ENCODE assay signal across 17 mouse cellular contexts in genomic region chr10:8960964-8961675, GRCm38 (mm10).
DNase-seq lines count a peak whose midpoint lies in the region; ATAC-seq and TF ChIP-seq lines count a peak whose summit lies in the region.
"Had no signal": no experiment of that assay in that cellular context is flagged by ENCODE, and none has a peak within 500 bp of the region (broad histone marks: within the 10 kb centered on the region; RNA-seq: fewer than 3 reads in every experiment).

No protein-coding gene starts in this region.

- no peaks in the 10 kb centered on the region for H3K36me3 ChIP-seq in forebrain, postnatal 0 days (ENCODE audit: insufficient read depth)
- H3K36me3 ChIP-seq in forebrain, embryonic 13.5 days (ENCODE audit: poor library complexity, severe bottlenecking), result no peaks in the 10 kb centered on the region
- no peaks in the 10 kb centered on the region for H3K36me3 ChIP-seq in midbrain, embryonic 12.5 days
- H3K36me3 ChIP-seq in midbrain, embryonic 11.5 days (ENCODE audit: control insufficient read depth, insufficient read depth, low read length), result no peaks in the 10 kb centered on the region
- no peaks in the 10 kb centered on the region for H3K36me3 ChIP-seq in hindbrain, postnatal 0 days (ENCODE audit: insufficient read depth, low read length)
- no peaks in the 10 kb centered on the region for H3K36me3 ChIP-seq in heart, embryonic 12.5 days
- H3K36me3 ChIP-seq: G1E; heart, embryonic 10.5 days; kidney, embryonic 15.5 days; limb, embryonic 12.5 days had no signal

- DNase-seq in forebrain, postnatal 0 days, result peak; percentile 41
- DNase-seq in midbrain, embryonic 11.5 days (ENCODE audit: low spot score, missing footprints), result no peak
- DNase-seq in hindbrain, postnatal 0 days (ENCODE audit: low spot score), result peak; percentile 57
- peak; percentile 51 for DNase-seq in yolk sac, embryonic 10.5 days (ENCODE audit: low spot score)
- no peak for DNase-seq in B cell, adult 2 months
- DNase-seq: cerebellum, adult 18-20 months; liver, postnatal 0 days; lung, postnatal 4 days; thymus, adult 18-20 months had no signal

- ATAC-seq in forebrain, postnatal 0 days, result peak; percentile 27; the same call in 1 of the 2 replicates
- no peak for ATAC-seq in forebrain, embryonic 13.5 days
- ATAC-seq in midbrain, embryonic 12.5 days (ENCODE audit: low FRiP score, low read depth), result no peak
- ATAC-seq in midbrain, embryonic 11.5 days (ENCODE audit: low FRiP score), result no peak
- no peak for ATAC-seq in hindbrain, postnatal 0 days
- no peak for ATAC-seq in heart, embryonic 12.5 days (ENCODE audit: insufficient number of reproducible peaks, low FRiP score)
- ATAC-seq: liver, postnatal 0 days had no signal

- WGBS in forebrain, postnatal 0 days, result 33% methylated on average over 10 of the region's 10 CpGs
- WGBS in forebrain, embryonic 13.5 days, result 42% methylated on average over 10 of the region's 10 CpGs
- WGBS in midbrain, embryonic 12.5 days, result 68% methylated on average over 10 of the region's 10 CpGs
- WGBS in midbrain, embryonic 11.5 days, result 78% methylated on average over 10 of the region's 10 CpGs
- 57% methylated on average over 10 of the region's 10 CpGs for WGBS in hindbrain, postnatal 0 days
- 54% methylated on average over 10 of the region's 10 CpGs for WGBS in heart, embryonic 12.5 days

- TF ChIP-seq CTCF in forebrain, postnatal 0 days (IDR thresholded peaks at IDR 0.05; ENCODE audit: low read depth), result peak; percentile 50
- peak; percentile 53 for TF ChIP-seq CTCF in hindbrain, postnatal 0 days (IDR thresholded peaks at IDR 0.05; ENCODE audit: low read depth)

- H3K9me3 ChIP-seq in forebrain, postnatal 0 days (ENCODE audit: low read length), result no peaks in the 10 kb centered on the region
- no peaks in the 10 kb centered on the region for H3K9me3 ChIP-seq in forebrain, embryonic 13.5 days (replicated peaks)
- no peaks in the 10 kb centered on the region for H3K9me3 ChIP-seq in midbrain, embryonic 12.5 days
- H3K9me3 ChIP-seq in midbrain, embryonic 11.5 days (ENCODE audit: control insufficient read depth, low read length), result no peaks in the 10 kb centered on the region
- no peaks in the 10 kb centered on the region for H3K9me3 ChIP-seq in hindbrain, postnatal 0 days (ENCODE audit: low read length)
- no peaks in the 10 kb centered on the region for H3K9me3 ChIP-seq in heart, embryonic 12.5 days (replicated peaks)
- H3K9me3 ChIP-seq: heart, embryonic 10.5 days; kidney, embryonic 15.5 days; limb, embryonic 12.5 days had no signal

- H3K27ac ChIP-seq in forebrain, postnatal 0 days (ENCODE audit: low read depth, low read length), result no peak overlapping the region
- H3K27ac ChIP-seq in forebrain, embryonic 13.5 days, result no peak overlapping the region
- H3K27ac ChIP-seq in midbrain, embryonic 12.5 days (replicated peaks), result 0 out of 2 replicates have a peak overlapping the region, but pooled peaks have one; percentile 30
- no peak overlapping the region for H3K27ac ChIP-seq in midbrain, embryonic 11.5 days (ENCODE audit: low read depth, low read length)
- H3K27ac ChIP-seq in hindbrain, postnatal 0 days, result no peak overlapping the region
- H3K27ac ChIP-seq in heart, embryonic 12.5 days (ENCODE audit: poor library complexity, severe bottlenecking), result no peak overlapping the region
- H3K27ac ChIP-seq: heart, embryonic 10.5 days; kidney, embryonic 15.5 days had no signal

- H3K4me3 ChIP-seq in forebrain, postnatal 0 days (ENCODE audit: low read depth, low read length), result no peak overlapping the region
- H3K4me3 ChIP-seq in forebrain, embryonic 13.5 days, result no peak overlapping the region
- H3K4me3 ChIP-seq in midbrain, embryonic 12.5 days, result no peak overlapping the region
- H3K4me3 ChIP-seq in midbrain, embryonic 11.5 days (ENCODE audit: low read depth, low read length), result no peak overlapping the region
- H3K4me3 ChIP-seq in hindbrain, postnatal 0 days (ENCODE audit: low read length), result no peak overlapping the region
- no peak overlapping the region for H3K4me3 ChIP-seq in heart, embryonic 12.5 days
- H3K4me3 ChIP-seq: heart, embryonic 10.5 days; kidney, embryonic 15.5 days; limb, embryonic 12.5 days; myocyte had no signal

- no peak overlapping the region for H3K9ac ChIP-seq in forebrain, postnatal 0 days
- H3K9ac ChIP-seq in forebrain, embryonic 13.5 days, result no peak overlapping the region
- H3K9ac ChIP-seq in midbrain, embryonic 12.5 days (replicated peaks), result no peak overlapping the region
- no peak overlapping the region for H3K9ac ChIP-seq in midbrain, embryonic 11.5 days (ENCODE audit: low read length)
- H3K9ac ChIP-seq in hindbrain, postnatal 0 days (replicated peaks; ENCODE audit: low read length), result no peak overlapping the region
- no peak overlapping the region for H3K9ac ChIP-seq in heart, embryonic 12.5 days
- H3K9ac ChIP-seq: kidney, embryonic 15.5 days; limb, embryonic 12.5 days; liver, postnatal 0 days had no signal

- no peak overlapping the region for H3K4me2 ChIP-seq in forebrain, postnatal 0 days (ENCODE audit: low read depth)
- no peak overlapping the region for H3K4me2 ChIP-seq in forebrain, embryonic 13.5 days
- H3K4me2 ChIP-seq in midbrain, embryonic 12.5 days (replicated peaks), result no peak overlapping the region
- no peak overlapping the region for H3K4me2 ChIP-seq in midbrain, embryonic 11.5 days
- H3K4me2 ChIP-seq in hindbrain, postnatal 0 days (ENCODE audit: low read depth, low read length), result no peak overlapping the region
- H3K4me2 ChIP-seq in heart, embryonic 12.5 days, result no peak overlapping the region
- H3K4me2 ChIP-seq: kidney, embryonic 15.5 days; limb, embryonic 12.5 days had no signal

- no peaks in the 10 kb centered on the region for H3K4me1 ChIP-seq in forebrain, postnatal 0 days (ENCODE audit: insufficient read depth)
- H3K4me1 ChIP-seq in forebrain, embryonic 13.5 days, result 0 out of 2 replicates have a peak, but pooled peaks cover 9% of the 10 kb centered on the region
- H3K4me1 ChIP-seq in midbrain, embryonic 12.5 days, result 0 out of 2 replicates have a peak, but pooled peaks cover 3% of the 10 kb centered on the region
- no peaks in the 10 kb centered on the region for H3K4me1 ChIP-seq in midbrain, embryonic 11.5 days (ENCODE audit: control insufficient read depth, insufficient read depth, low read length)
- H3K4me1 ChIP-seq in hindbrain, postnatal 0 days (ENCODE audit: insufficient read depth, low read length), result no peaks in the 10 kb centered on the region
- peaks cover 2% of the 10 kb centered on the region for H3K4me1 ChIP-seq in heart, embryonic 12.5 days (replicated peaks)
- H3K4me1 ChIP-seq: heart, embryonic 10.5 days had no signal

- no peaks in the 10 kb centered on the region for H3K27me3 ChIP-seq in forebrain, postnatal 0 days (ENCODE audit: insufficient read depth, low read length)
- H3K27me3 ChIP-seq in forebrain, embryonic 13.5 days, result no peaks in the 10 kb centered on the region
- H3K27me3 ChIP-seq in midbrain, embryonic 12.5 days, result no peaks in the 10 kb centered on the region
- H3K27me3 ChIP-seq in midbrain, embryonic 11.5 days (ENCODE audit: control insufficient read depth, insufficient read depth, low read length), result no peaks in the 10 kb centered on the region
- no peaks in the 10 kb centered on the region for H3K27me3 ChIP-seq in hindbrain, postnatal 0 days (ENCODE audit: insufficient read depth, low read length)
- no peaks in the 10 kb centered on the region for H3K27me3 ChIP-seq in heart, embryonic 12.5 days (replicated peaks)
- H3K27me3 ChIP-seq: kidney, embryonic 15.5 days; limb, embryonic 12.5 days had no signal

Comparison
In these comparisons a context has a peak if more than half of its experiments do, and no peak if none do; other contexts are left out.
1. DNase-seq: peak in forebrain, postnatal 0 days (single experiment), hindbrain, postnatal 0 days (single experiment) and yolk sac, embryonic 10.5 days (single experiment); none in midbrain, embryonic 11.5 days (single experiment) and B cell, adult 2 months (0 of 2).